Mouse (Mus musculus) CD4-positive, CD25-positive, alpha-beta regulatory T cell, adult 4 months (primary cell): ENCODE measurements at regions not wholly inside any gene's neighbourhood (a gene's known extent, or its start where the extent isn't known, plus 50 kb on each side); places are given as distances from the start of the nearest gene placed in this dataset.

Experiments
- ATAC-seq: one replicate; pipeline ENCODE4 v1.8.0; 2017

GRCm38 (mm10) chr3:15205266-15206229, 126.6 kb downstream of the Gm9733 start:
- ATAC-seq: no peak

- ATAC-seq: no peak
Measured at GRCm38 (mm10) chr3:15212357-15212756, 119.7 kb downstream of the Gm9733 start.

- ATAC-seq: no peak
Measured at GRCm38 (mm10) chr3:15217591-15217990, 114.5 kb downstream of the Gm9733 start.

- no peak for ATAC-seq
Measured at GRCm38 (mm10) chr3:15219275-15219674, 112.8 kb downstream of the Gm9733 start.

GRCm38 (mm10) chr3:15223266-15223665, 108.8 kb downstream of the Gm9733 start:
- ATAC-seq: no peak

- no peak for ATAC-seq
Measured at GRCm38 (mm10) chr3:15224452-15224851, 107.7 kb downstream of the Gm9733 start.

- ATAC-seq: peak; percentile 67
Measured at GRCm38 (mm10) chr3:15228641-15229040, 103.5 kb downstream of the Gm9733 start.

GRCm38 (mm10) chr3:15230204-15230603, 101.9 kb downstream of the Gm9733 start:
- no peak for ATAC-seq

GRCm38 (mm10) chr3:15231433-15231832, 100.7 kb downstream of the Gm9733 start:
- no peak for ATAC-seq

DNA sequence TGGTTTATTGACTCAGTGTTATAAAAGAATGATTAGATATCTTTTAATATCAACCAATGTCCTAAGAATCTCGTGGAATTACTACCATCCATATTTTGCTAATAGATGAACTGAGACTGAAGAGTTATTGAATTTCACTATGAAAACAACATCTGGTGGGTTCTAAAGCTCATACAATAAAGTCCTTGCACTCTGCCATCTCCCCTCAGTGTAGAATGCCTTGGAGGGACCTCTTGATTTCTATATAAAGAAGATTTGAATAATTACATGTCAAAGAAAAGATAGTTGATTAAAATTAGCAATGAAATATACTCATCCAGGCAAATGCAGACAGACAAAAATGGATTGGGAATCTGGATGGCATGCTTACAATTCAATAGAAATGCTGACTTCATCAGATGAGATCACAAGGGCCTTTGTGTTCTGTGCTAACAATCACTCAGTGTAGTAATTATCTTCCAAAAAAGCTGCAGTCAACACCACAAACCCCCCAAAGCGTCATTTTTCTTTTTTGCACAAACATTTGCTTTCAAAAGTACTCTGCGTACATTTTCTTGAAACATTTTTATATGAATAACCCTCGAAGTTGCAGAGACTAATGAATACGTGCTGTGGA, 94.2 kb downstream of the Gm9733 start:
- ATAC-seq: no peak

DNA sequence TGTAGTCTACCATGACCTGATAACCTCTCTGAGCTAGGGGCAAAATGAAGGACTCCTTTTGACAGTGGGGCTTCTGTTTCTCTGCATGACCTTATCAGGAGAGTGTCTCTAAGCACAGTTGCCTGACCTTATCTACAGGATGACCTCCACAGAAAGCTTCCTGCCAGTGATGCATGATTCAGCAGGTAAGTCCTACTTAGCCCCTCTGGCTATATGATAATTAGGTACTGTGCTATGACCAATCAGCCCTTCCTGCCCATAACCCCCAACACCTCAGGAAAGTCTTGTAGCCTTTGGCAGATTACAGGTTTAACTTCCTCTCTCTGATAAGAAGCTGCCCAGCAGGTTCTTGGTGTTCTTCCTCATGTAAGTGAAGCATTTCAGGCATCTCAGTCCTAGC, 89.7 kb downstream of the Gm9733 start:
- no peak for ATAC-seq

- no peak for ATAC-seq
Measured at GRCm38 (mm10) chr3:15243584-15243983, 88.5 kb downstream of the Gm9733 start.

DNA sequence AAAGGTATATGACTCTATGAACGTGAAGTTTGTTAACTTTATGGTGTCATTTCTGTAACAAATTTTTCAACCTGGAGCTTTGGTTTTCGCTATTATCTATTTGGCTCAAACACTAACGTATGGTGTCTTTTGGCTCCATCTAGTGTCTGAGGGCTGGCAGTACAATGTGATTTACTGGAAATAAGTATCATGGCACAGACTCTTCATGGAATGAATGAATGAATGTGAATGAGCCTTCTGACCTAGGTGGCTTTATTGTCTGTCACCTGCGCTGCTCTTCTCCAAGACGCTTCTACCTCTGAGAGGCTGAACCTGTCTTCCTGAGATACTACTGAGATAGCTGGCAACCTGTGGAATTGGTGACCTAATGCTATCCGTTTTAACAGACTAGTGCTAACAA, 87.1 kb downstream of the Gm9733 start:
- ATAC-seq: peak; percentile 90
